Mouse (Mus musculus) megakaryocyte, embryonic 14.5 days (primary cell): ENCODE results near the gene Acot7.

Source experiments
- FLI1 ChIP-seq: IDR thresholded peaks from 2 replicates; pipeline ENCODE4 v1.6.1; 2012; ENCODE audit warnings: low read length, inconsistent platforms, mixed read lengths
- GATA1 ChIP-seq: IDR thresholded peaks from 3 replicates; pipeline ENCODE4 v1.6.1; 2012; ENCODE audit warnings: mixed read lengths, low read length, inconsistent platforms, borderline replicate concordance

DNA sequence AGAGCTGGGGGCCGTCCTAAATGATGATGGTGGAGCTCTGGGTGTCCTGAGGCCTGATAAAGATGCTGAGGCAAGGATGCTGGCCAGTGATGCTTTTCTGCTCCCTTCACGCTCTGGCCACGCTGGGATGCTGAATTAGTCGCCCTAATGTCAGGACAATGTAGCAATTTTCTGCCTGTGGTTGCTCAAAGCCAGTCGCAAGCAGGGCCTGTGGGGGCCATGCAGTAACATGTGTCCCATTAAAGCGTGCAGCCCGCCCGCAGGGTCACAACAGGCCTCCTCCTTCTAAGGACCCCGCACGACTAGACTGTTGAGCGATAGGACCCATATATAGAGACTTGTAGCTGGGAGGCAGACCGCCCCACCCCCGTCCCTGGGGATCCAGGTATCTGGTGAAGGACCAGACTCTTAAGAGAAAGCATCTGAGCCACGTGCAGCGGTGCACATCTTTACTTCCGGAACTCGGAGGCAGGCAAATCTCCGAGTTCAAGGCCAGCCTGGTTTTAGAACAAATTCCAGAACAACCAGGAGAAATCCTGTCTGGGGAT is 110.5 kb downstream of the Acot7 start:
- no peak for TF ChIP-seq GATA1
- no peak for TF ChIP-seq FLI1
